Mouse (Mus musculus) intestine, embryonic 16.5 days (tissue): ENCODE measurements around the gene AU041133. TPM values are rescaled to one million over a fixed set of nuclear protein-coding genes. Genes with fewer than 3 reads are reported as not detected.

Experiments
- ATAC-seq: fragments of 200-750 bp; cut with Nextera tagmentation; 2 replicates; pipeline ENCODE4 v1.8.0; 2017; ENCODE audit warnings: moderate TSS enrichment, moderate library complexity
- H3K27ac ChIP-seq: fragments of 300-500 bp; sonication (generic); 2 replicates; pipeline ENCODE4 v1.5.1; 2014; ENCODE audit warnings: mild to moderate bottlenecking, low read length
- H3K27me3 ChIP-seq: fragments of 300-500 bp; sonication (generic); replicated peaks from 2 replicates; pipeline ENCODE4 v1.6.1; 2014; ENCODE audit warnings: low read length, control low read depth, mixed read lengths; ENCODE audit not compliant: control insufficient read depth, insufficient read depth
- H3K36me3 ChIP-seq: fragments of 300-500 bp; sonication (generic); 2 replicates; pipeline ENCODE4 v1.6.1; 2014; ENCODE audit warnings: low read length, control low read depth; ENCODE audit not compliant: control insufficient read depth, insufficient read depth
- H3K4me1 ChIP-seq: fragments of 300-500 bp; sonication (generic); 2 replicates; pipeline ENCODE4 v1.6.1; 2014; ENCODE audit warnings: low read length, control low read depth, mixed read lengths; ENCODE audit not compliant: control insufficient read depth, insufficient read depth
- H3K4me2 ChIP-seq: fragments of 300-500 bp; sonication (generic); 2 replicates; pipeline ENCODE4 v1.6.1; 2014; ENCODE audit warnings: low read depth, low read length, control low read depth
- H3K4me3 ChIP-seq: fragments of 300-500 bp; sonication (generic); 2 replicates; pipeline ENCODE4 v1.5.1; 2014; ENCODE audit warnings: mild to moderate bottlenecking, low read length
- H3K9ac ChIP-seq: fragments of 300-500 bp; sonication (generic); 2 replicates; pipeline ENCODE4 v1.6.1; 2014; ENCODE audit warnings: low read depth, low read length
- H3K9me3 ChIP-seq: fragments of 300-500 bp; sonication (generic); 2 replicates; pipeline ENCODE4 v1.6.1; 2016; ENCODE audit warnings: low read length, control low read depth; ENCODE audit not compliant: control insufficient read depth
- WGBS: fragments of 180-500 bp; shearing (Covaris S2); extraction: QIAGEN DNeasy Blood & Tissue Kit; methylation state at CpG from one replicate; pipeline ENCODE4 v1.1.7; 2014; 5-methylcytosine and 5-hydroxymethylcytosine counted together
- polyA plus RNA-seq: library from polyadenylated mRNA; unstranded; fragments of >200 nt; fragmentation: Nextera tagmentation; extraction: Ambion mirVana; gene quantifications from 2 replicates; pipeline ENCODE4 v1.2.1, GENCODE M21; 2015

The AU041133 gene
- polyA plus RNA-seq, 1 experiment from 2014 or later: 4.4 TPM

GRCm38 (mm10) chr10:82178257-82179064, 50.6 kb downstream of the AU041133 start:
- H3K36me3 ChIP-seq: no peaks in the 10 kb centered on the region
- no peaks in the 10 kb centered on the region for H3K4me1 ChIP-seq
- peak overlapping the region; percentile 79 for H3K4me3 ChIP-seq
- WGBS: 4% methylated on average over 47 of the region's 47 CpGs
- peak overlapping the region; percentile 90 for H3K9ac ChIP-seq
- no peaks in the 10 kb centered on the region for H3K9me3 ChIP-seq
- H3K4me2 ChIP-seq: peak overlapping the region; percentile 73
- no peaks in the 10 kb centered on the region for H3K27me3 ChIP-seq
- peak overlapping the region; percentile 99 for H3K27ac ChIP-seq
- ATAC-seq: peak; percentile 100

Other genes starting within 250 kb of the AU041133 start
- 2.2 and 2.6 TPM in 2 replicates for gene Zfp781, start 197.5 kb upstream of the AU041133 start, polyA plus RNA-seq
- 9.2 and 10.7 TPM in 2 replicates for gene Zfp873, start 79.9 kb upstream of the AU041133 start, polyA plus RNA-seq
- gene BC024063, start 44.7 kb upstream of the AU041133 start, polyA plus RNA-seq: 2.5 and 3.5 TPM in 2 replicates
- gene Zfp938, start 113.3 kb downstream of the AU041133 start, polyA plus RNA-seq: 10.0 and 11.4 TPM in 2 replicates
- gene 4932415D10Rik, start 188.6 kb downstream of the AU041133 start, polyA plus RNA-seq: not detected in 2 replicates
- 6.4 and 6.7 TPM in 2 replicates for gene Gm4924, start 226.2 kb downstream of the AU041133 start, polyA plus RNA-seq